Mouse (Mus musculus) CD4-positive naive resting alpha-beta T cell, adult 57 days (primary cell): ENCODE data around the gene Olfr366. TPM values are rescaled to one million over a fixed set of nuclear protein-coding genes. Genes with fewer than 3 reads are reported as not detected.

Experiments
- total RNA-seq: library from RNA; stranded (reverse); gene quantifications from one replicate; pipeline ENCODE4 v1.2.4, GENCODE M21; 2023

Gene Olfr366
- total RNA-seq, result not detected

DNA sequence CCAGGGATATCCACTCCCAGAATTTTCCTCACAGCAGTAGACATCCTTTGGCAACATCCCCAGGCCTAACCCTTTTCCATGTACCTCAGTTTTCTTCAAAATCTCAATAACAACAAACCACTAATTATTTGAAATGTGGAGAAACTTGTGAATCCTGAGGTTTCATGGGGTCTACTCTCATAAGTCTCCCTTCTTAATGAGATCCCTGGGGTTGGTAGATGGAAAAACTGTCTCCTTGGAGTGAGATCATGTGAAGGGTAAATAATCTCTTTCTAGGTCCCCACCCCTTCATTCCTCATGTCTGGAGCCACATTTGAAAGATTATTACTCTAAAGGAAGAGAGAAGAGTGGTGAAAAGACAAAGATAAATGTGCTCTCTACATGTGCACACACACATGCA, at the start of gene Olfr366:
Gene Olfr366, plus strand, starts transcription at position 301 of the 400 bp plus-strand sequence.

DNA sequence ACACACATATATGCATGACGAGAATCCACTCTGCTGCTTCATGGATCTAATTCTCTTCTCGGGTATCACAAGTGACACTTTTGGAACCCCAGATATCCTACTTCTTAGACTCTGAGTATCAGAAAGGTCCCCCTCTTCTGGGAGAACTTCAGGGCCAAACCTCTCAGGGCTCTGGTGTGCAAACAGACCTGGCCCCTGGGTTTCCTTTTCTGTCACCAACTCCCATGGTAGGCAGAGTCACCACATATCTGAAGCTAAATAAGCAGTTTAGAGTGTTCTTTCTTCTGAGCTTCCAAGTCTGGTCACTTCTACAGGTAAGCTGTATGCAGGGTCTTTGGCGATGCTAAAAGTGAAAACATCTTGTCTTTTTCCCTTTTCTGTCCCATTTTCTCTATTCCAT, 23.5 kb upstream of the Olfr366 start, which contains the start of gene Olfr365:
Gene Olfr365, plus strand, starts transcription at position 301 of the 400 bp plus-strand sequence.

Other genes with a start within 250 kb of the Olfr366 start
- not detected for gene Olfr357, start 217.7 kb upstream of the Olfr366 start, total RNA-seq
- gene Olfr358, start 202.2 kb upstream of the Olfr366 start, total RNA-seq, result not detected
- gene Olfr360, start 145.8 kb upstream of the Olfr366 start, total RNA-seq, result not detected
- not detected for gene Olfr361, start 122.3 kb upstream of the Olfr366 start, total RNA-seq
- not detected for gene Olfr362, start 93.7 kb upstream of the Olfr366 start, total RNA-seq
- gene Olfr364-ps1, start 72.3 kb upstream of the Olfr366 start, total RNA-seq, result not detected
- 0.27 TPM for gene Olfr365, start 23.4 kb upstream of the Olfr366 start, total RNA-seq
- not detected for gene Olfr368, start 114.9 kb downstream of the Olfr366 start, total RNA-seq
- gene Pdcl, start 147.8 kb downstream of the Olfr366 start, total RNA-seq, result 30.4 TPM
- 60.7 TPM for gene Rc3h2, start 211.3 kb downstream of the Olfr366 start, total RNA-seq
- 3.7 TPM for gene Zbtb26, start 231.6 kb downstream of the Olfr366 start, total RNA-seq
- 13.6 TPM for gene Zbtb6, start 231.6 kb downstream of the Olfr366 start, total RNA-seq
- gene Rabgap1, start 231.7 kb downstream of the Olfr366 start, total RNA-seq, result 49.8 TPM